ENCODE assay signal across 9 mouse cellular contexts in genomic region chr19:20344511-20345316, GRCm38 (mm10). TPM values are rescaled to one million over a fixed set of nuclear protein-coding genes. Genes with fewer than 3 reads are reported as not detected.
DNase-seq lines count a peak whose midpoint lies in the region; ATAC-seq lines count a peak whose summit lies in the region.
"Had no signal": no experiment of that assay in that cellular context is flagged by ENCODE, and none has a peak within 500 bp of the region (broad histone marks: within the 10 kb centered on the region; RNA-seq: fewer than 3 reads in every experiment).

No protein-coding gene starts in this region.

- no peaks in the 10 kb centered on the region for H3K36me3 ChIP-seq in forebrain, embryonic 10.5 days (replicated peaks)
- no peaks in the 10 kb centered on the region for H3K36me3 ChIP-seq in intestine, embryonic 14.5 days (ENCODE audit: control insufficient read depth, insufficient read depth, low read length)
- H3K36me3 ChIP-seq: embryonic facial prominence, embryonic 13.5 days had no signal

- no peak overlapping the region for H3K4me3 ChIP-seq in forebrain, embryonic 10.5 days
- H3K4me3 ChIP-seq in intestine, embryonic 14.5 days (ENCODE audit: low read depth, low read length) = no peak overlapping the region
- H3K4me3 ChIP-seq: embryonic facial prominence, embryonic 13.5 days had no signal

- no peaks in the 10 kb centered on the region for H3K4me1 ChIP-seq in forebrain, embryonic 10.5 days
- no peaks in the 10 kb centered on the region for H3K4me1 ChIP-seq in intestine, embryonic 14.5 days (replicated peaks; ENCODE audit: control insufficient read depth, insufficient read depth, low read length)
- H3K4me1 ChIP-seq: embryonic facial prominence, embryonic 13.5 days had no signal

- intact Hi-C loops in left cerebral cortex, postnatal 36 days (cut with DNase I) = loop anchor here (2.0 to 5.0 kb wide), 3 partner anchors 1302 to 1472 kb away; no protein-coding TSS in a partner anchor

- peak; percentile 53; the same call in 1 of the 2 replicates for ATAC-seq in intestine, embryonic 14.5 days (replicated peaks; ENCODE audit: low FRiP score, low TSS enrichment, low read depth)

- H3K9me3 ChIP-seq in forebrain, embryonic 10.5 days = no peaks in the 10 kb centered on the region
- H3K9me3 ChIP-seq in intestine, embryonic 14.5 days (ENCODE audit: control insufficient read depth, low read length) = no peaks in the 10 kb centered on the region
- H3K9me3 ChIP-seq: embryonic facial prominence, embryonic 13.5 days had no signal

- H3K9ac ChIP-seq in intestine, embryonic 14.5 days (ENCODE audit: low read length) = no peak overlapping the region
- H3K9ac ChIP-seq: embryonic facial prominence, embryonic 13.5 days had no signal

- no peak overlapping the region for H3K27ac ChIP-seq in forebrain, embryonic 10.5 days
- no peak overlapping the region for H3K27ac ChIP-seq in intestine, embryonic 14.5 days (ENCODE audit: low read depth)
- H3K27ac ChIP-seq: embryonic facial prominence, embryonic 13.5 days had no signal

- DNase-seq in kidney, adult 8-10 months = peak; percentile 9 to 12
- DNase-seq in kidney, adult 18-20 months = no peak
- peak; percentile 85 for DNase-seq in brain, adult 2 months (ENCODE audit: low read depth, low spot score)
- peak; percentile 28 for DNase-seq in forebrain, embryonic 10.5 days (ENCODE audit: extremely low spot score, low spot score)
- DNase-seq in intestine, embryonic 14.5 days (ENCODE audit: low spot score) = peak; percentile 62
- peak; percentile 31 to 39 for DNase-seq in left cerebral cortex, postnatal 36 days (ENCODE audit: low spot score in 2 of 2)
- DNase-seq in naive thymus-derived CD4-positive, alpha-beta T cell, adult 2 months (ENCODE audit: low read depth) = peak; percentile 51
- DNase-seq in yolk sac, embryonic 10.5 days (ENCODE audit: low spot score) = peak; percentile 3

- H3K4me2 ChIP-seq in intestine, embryonic 14.5 days (ENCODE audit: low read length) = no peak overlapping the region
- H3K4me2 ChIP-seq: embryonic facial prominence, embryonic 13.5 days had no signal

- 57% methylated on average over 11 of the region's 11 CpGs for WGBS in forebrain, embryonic 10.5 days
- 45% methylated on average over 11 of the region's 11 CpGs for whole genome bisulfite sequencing in intestine, embryonic 14.5 days

- H3K27me3 ChIP-seq in forebrain, embryonic 10.5 days (ENCODE audit: poor library complexity, severe bottlenecking) = no peaks in the 10 kb centered on the region
- no peaks in the 10 kb centered on the region for H3K27me3 ChIP-seq in intestine, embryonic 14.5 days (replicated peaks; ENCODE audit: control insufficient read depth, insufficient read depth, low read length)
- H3K27me3 ChIP-seq: embryonic facial prominence, embryonic 13.5 days had no signal

RNA-seq across cellular contexts. Expression of gene Anxa1, which starts 46.0 kb away (rescaled TPM):
- polyA plus RNA-seq in forebrain, embryonic 10.5 days (2016; fragmentation: Nextera tagmentation; extraction: Ambion mirVana) = 0.88 and 1.3 TPM in 2 replicates
- 39.8 and 44.5 TPM in 2 replicates for polyA plus RNA-seq in intestine, embryonic 14.5 days (2014; fragmentation: Nextera tagmentation; extraction: Ambion mirVana)
- total RNA-seq in left cerebral cortex, postnatal 36 days (2021) = 1 to 10 TPM; 1.1 to 2.3 TPM

Comparison
In these comparisons a context has a peak if more than half of its experiments do, and no peak if none do; other contexts are left out.
1. RNA of gene Anxa1, which starts 46.0 kb away (polyA plus RNA-seq): 39.8 to 44.5 TPM in intestine, embryonic 14.5 days; 0.88 to 1.3 TPM in forebrain, embryonic 10.5 days; every median in the first group is over 10 times any median in the second.